Mouse (Mus musculus): Measurements from ENCODE around the gene Gm10591. TPM values are rescaled to one million over a fixed set of nuclear protein-coding genes. Genes with fewer than 3 reads are reported as not detected.
"Not testable (repeated sequence)": the region's sequence is repeated elsewhere in the genome, so short reads cannot be mapped to it uniquely, and the experiment has no call there.

The Gm10591 gene
- not detected in 2 replicates for polyA plus RNA-seq (2016; fragmentation: Nextera tagmentation; extraction: Ambion mirVana)

DNA sequence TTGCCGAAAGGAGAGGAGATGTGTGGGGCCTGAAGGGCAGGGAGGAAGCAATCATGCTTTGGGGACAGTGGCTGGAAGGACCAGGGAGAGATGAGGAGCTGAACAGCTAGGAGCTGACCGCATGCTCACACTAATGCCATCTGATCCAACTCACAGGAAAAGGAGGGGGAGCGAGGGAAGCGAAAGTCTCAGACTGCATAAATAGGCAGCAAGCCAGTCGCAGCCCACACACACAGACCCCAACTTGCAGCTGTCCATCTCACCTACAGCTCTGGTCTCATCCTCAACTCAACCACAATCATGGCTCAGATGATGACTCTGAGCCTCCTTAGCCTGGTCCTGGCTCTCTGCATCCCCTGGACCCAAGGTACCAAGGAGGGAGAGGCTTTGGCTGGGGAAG is at the start of gene Gm10591:
Gene Gm10591, plus strand, starts transcription at position 301 of the 400 bp plus-strand sequence.
- H3K4me1 ChIP-seq; H3K4me2 ChIP-seq (replicated peaks); H3K9me3 ChIP-seq (replicated peaks); H3K27me3 ChIP-seq; H3K36me3 ChIP-seq; H3K27ac ChIP-seq; H3K4me3 ChIP-seq; H3K9ac ChIP-seq; ATAC-seq (ENCODE audit: low FRiP score): not testable (repeated sequence)
- WGBS, result no CpG with 5 or more reads among the region's 5 CpGs

DNA sequence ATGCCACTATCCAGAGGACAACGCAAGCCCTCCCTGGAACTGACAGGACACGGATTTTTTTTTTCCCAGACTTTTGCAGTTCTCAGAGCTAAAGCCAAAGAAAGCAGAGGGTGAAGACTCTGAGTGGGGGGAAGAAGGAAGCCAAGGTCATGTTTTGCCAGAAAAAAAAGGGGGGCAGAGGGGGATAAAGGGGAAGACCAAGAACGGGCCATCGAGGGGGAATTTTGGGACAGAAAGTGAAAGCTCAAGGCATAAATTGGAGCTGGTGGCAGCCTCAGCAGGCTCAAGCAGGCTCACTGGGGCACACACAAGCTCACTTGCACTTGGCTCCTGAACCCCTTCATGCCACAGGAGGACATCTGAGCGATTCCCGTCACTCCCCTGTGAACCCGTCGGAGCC is 17.4 kb downstream of the Gm10591 start, which contains the start of gene Gm2564:
Gene Gm2564, plus strand, starts transcription at position 301 of the 400 bp plus-strand sequence.
- H3K4me3 ChIP-seq; H3K36me3 ChIP-seq; H3K27me3 ChIP-seq; ATAC-seq (ENCODE audit: low FRiP score); H3K27ac ChIP-seq; H3K4me1 ChIP-seq; H3K9ac ChIP-seq; H3K9me3 ChIP-seq (replicated peaks); H3K4me2 ChIP-seq (replicated peaks): not testable (repeated sequence)
- WGBS, result no CpG with 5 or more reads among the region's 8 CpGs

DNA sequence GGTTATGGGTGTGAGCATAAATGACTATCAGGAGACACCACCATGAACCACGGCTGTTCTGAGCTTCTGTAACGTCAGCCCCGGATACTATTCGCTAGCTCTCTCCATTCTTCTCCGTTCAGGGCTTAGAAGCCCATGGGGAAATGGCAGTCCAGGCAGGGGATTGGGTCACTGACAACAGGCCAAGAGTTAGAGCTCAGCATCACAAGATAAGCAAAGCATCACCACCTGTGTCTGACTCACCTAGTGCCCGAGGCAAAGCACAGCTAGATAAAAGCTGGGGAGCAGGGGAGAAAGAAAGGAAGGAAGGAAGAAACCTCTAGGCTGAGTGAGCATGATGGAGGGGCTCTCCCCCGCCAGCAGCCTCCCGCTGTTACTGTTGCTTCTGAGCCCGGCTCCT is 43.0 kb downstream of the Gm10591 start, which contains the start of gene Ccl27b:
Gene Ccl27b, plus strand, starts transcription at position 301 of the 400 bp plus-strand sequence.
- H3K4me3 ChIP-seq; H3K27me3 ChIP-seq; H3K9me3 ChIP-seq (replicated peaks); H3K27ac ChIP-seq; H3K4me1 ChIP-seq; ATAC-seq (ENCODE audit: low FRiP score); H3K4me2 ChIP-seq (replicated peaks); H3K9ac ChIP-seq; H3K36me3 ChIP-seq: not testable (repeated sequence)
- WGBS, result no CpG with 5 or more reads among the region's 9 CpGs

DNA sequence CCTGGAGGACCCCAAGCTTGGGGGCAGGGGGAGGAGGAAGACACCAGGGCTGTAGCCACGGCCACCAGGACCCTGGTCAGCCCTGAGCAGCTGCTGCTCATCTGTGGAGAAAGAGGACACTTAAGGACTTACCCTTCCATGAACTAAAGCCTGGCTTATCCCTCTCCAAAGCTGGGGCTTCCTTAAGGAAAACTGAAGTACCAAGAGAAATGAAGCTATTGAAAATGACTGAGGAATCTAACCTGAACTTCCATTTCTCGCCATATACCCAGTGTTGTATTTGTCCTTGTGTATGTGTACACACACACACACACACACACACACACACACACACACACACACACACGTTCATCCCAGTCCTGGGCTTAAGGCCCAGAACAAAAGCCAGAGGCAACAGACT is 49.8 kb downstream of the Gm10591 start, which contains the start of gene Il11ra2:
Gene Il11ra2, minus strand, starts transcription at position 101 of the 400 bp plus-strand sequence.
- H3K9me3 ChIP-seq (replicated peaks); H3K4me1 ChIP-seq; H3K4me2 ChIP-seq (replicated peaks); H3K36me3 ChIP-seq; H3K27ac ChIP-seq; H3K27me3 ChIP-seq; H3K9ac ChIP-seq; H3K4me3 ChIP-seq; ATAC-seq (ENCODE audit: low FRiP score): not testable (repeated sequence)
- WGBS, result no CpG with 5 or more reads among the region's 3 CpGs

Other genes starting within 250 kb of the Gm10591 start
- gene Gm21586, start 172.8 kb upstream of the Gm10591 start, polyA plus RNA-seq (2016; fragmentation: Nextera tagmentation; extraction: Ambion mirVana), result not detected in 2 replicates
- gene Gm2163, start 145.4 kb upstream of the Gm10591 start, polyA plus RNA-seq (2016; fragmentation: Nextera tagmentation; extraction: Ambion mirVana), result 0.12 TPM in 1 of 2 replicates, not detected in the other
- gene Fam205a2, start 84.0 kb upstream of the Gm10591 start, polyA plus RNA-seq (2016; fragmentation: Nextera tagmentation; extraction: Ambion mirVana), result 0.05 TPM in 1 of 2 replicates, not detected in the other
- gene Gm2564, start 17.5 kb downstream of the Gm10591 start, polyA plus RNA-seq (2016; fragmentation: Nextera tagmentation; extraction: Ambion mirVana), result not detected in 2 replicates
- not detected in 2 replicates for gene Ccl27b, start 43.1 kb downstream of the Gm10591 start, polyA plus RNA-seq (2016; fragmentation: Nextera tagmentation; extraction: Ambion mirVana)
- not detected in 2 replicates for gene Il11ra2, start 49.7 kb downstream of the Gm10591 start, polyA plus RNA-seq (2016; fragmentation: Nextera tagmentation; extraction: Ambion mirVana)
- gene 4930578G10Rik, start 123.3 kb downstream of the Gm10591 start, polyA plus RNA-seq (2016; fragmentation: Nextera tagmentation; extraction: Ambion mirVana), result 0.73 and 1.1 TPM in 2 replicates
- not detected in 2 replicates for gene Ccl19, start 144.4 kb downstream of the Gm10591 start, polyA plus RNA-seq (2016; fragmentation: Nextera tagmentation; extraction: Ambion mirVana)
- gene Ccl21a, start 161.8 kb downstream of the Gm10591 start, polyA plus RNA-seq (2016; fragmentation: Nextera tagmentation; extraction: Ambion mirVana), result 4.1 and 5.5 TPM in 2 replicates
- gene Fam205a1, start 241.7 kb downstream of the Gm10591 start, polyA plus RNA-seq (2016; fragmentation: Nextera tagmentation; extraction: Ambion mirVana), result 0.05 and 0.21 TPM in 2 replicates
- gene Gm12394, start 244.6 kb downstream of the Gm10591 start, polyA plus RNA-seq (2016; fragmentation: Nextera tagmentation; extraction: Ambion mirVana), result 0.31 and 0.48 TPM in 2 replicates